Mouse (Mus musculus) heart, adult 8-10 months (tissue): ENCODE measurements around the gene Syn3. TPM values are rescaled to one million over a fixed set of nuclear protein-coding genes. Genes with fewer than 3 reads are reported as not detected.
"Not testable (repeated sequence)": the region's sequence is repeated elsewhere in the genome, so short reads cannot be mapped to it uniquely, and the experiment has no call there.

Experiments
- DNase-seq: peaks from one replicate; pipeline ENCODE4 v3.0.0; 2022; ENCODE audit warnings: low spot score
- total RNA-seq, 4 experiments: library from RNA; stranded (reverse); gene quantifications; 2 replicates each; pipeline ENCODE4 v1.2.4; 2022

The Syn3 gene
- total RNA-seq, 4 experiments from 2014 or later: 0.34 to 0.79 (median 0.47) TPM

DNA sequence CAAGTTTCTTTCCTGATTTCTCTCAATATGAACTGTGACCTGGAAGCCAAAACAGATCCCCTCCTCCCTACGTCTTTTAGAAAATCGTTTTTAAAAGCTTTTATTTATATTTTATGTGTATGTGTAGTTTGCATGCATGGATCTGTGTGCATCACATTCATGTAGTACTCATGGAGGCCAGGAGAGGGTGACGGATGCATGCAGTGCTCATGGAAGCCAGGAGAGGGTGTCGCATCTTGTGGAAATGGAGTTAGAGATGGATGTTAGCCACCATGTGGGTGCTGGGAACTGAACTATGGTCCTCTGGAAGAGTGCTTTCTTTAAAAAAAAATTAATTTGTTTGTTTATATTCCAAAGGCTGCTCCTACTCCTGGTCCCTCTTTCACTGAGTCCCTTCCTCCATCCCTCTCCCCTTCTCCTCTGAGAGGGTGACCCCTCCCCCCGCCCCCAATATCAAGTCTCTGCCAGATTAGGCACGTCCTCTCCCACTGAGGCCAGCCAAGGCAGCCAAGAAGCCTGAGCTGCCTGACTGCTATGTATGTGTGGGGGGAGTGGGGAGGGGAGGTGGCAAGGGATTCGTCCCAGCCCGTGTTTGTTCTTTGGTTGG, 442.3 kb downstream of the Syn3 start:
- DNase-seq: no peak

DNA sequence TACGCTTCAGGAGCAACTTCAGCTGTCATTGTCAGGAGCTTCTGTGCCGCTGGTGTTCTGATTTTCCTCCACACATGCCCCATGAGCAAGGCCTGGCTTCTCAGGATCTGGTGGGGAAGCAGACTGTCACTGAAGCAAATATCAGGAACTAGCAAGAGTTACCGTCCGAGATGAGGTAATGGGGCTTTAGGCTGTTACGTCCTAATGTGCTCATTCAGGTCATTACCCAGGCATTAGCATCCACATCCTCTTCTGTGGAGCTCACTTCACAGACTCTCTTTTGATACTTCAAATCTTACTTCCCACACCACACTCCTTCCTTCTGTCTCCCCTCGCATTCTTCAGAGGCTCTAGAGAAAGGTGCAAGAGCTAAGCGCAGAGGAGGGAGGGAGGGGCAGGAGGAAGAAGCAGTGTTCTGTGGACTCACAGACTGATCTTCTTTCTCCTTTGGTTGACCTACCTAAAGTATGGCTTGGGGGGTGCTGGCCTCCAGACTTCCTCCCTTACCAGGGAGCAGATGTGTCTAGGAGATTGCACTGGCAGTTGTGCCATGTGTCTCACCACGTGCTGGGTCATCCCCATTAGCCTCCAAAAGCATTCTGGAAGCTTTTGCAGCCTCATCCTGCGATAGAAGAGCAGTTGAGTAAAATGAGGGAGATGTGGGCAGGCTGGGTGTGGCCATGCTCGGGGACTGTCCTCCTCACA, 445.7 kb downstream of the Syn3 start:
- no peak for DNase-seq

DNA sequence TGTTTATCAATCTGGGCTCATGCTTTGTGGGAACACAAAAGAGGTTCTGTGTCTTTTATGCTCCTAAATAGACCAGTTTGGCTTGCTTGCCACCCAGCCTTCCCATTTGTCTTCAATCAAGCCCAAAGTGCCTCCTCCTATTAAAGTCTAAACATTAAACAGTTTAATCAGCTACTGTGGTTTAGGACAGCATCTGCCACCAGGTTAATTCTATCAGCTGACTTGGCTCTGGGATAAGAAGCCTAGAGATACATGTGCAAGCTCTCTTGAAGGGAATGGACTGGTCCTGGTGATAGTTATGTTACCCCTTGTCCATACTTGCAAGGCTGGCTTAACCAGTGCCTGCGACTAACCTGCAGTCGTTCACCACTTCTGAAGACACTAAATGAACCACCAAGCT, 448.2 kb downstream of the Syn3 start:
- no peak for DNase-seq

DNA sequence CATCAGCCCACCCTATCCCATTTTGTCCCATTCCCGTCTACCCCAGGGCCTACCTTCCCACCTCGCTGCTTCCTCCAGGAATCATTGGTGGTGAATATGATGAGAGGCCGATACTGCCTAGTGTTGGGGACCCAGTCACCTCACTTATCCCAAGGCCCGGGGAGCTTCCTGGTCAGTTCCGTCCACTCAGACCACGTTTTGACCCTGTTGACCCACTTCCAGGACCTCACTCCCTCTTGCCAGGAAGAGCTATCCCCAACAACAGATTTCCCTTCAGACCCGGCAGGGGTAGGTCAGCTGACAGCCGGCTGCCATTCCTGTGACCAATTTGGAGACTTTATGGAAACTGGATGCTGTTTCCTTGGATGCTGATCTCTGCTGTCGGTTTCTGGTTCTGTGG, 450.9 kb downstream of the Syn3 start:
- no peak for DNase-seq

DNA sequence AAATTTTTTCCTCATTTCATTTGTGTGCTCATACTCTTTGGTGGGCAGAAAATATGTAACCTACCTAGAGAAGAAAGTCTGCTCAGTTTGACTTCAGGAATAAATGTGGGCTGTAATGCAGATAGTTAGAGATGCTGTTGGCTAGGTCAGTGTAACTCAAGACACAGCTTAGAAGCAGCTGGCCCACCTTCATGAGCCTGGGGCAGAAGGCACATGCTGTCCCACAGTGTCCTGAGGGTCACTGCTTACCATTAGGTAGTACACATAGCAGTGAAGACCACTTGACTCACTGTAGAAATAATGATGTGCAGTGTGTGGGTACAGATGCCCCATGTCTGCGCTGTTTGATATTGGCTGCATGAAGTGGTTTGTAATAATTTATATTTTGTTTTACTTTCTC, 452.3 kb downstream of the Syn3 start:
- DNase-seq: no peak

DNA sequence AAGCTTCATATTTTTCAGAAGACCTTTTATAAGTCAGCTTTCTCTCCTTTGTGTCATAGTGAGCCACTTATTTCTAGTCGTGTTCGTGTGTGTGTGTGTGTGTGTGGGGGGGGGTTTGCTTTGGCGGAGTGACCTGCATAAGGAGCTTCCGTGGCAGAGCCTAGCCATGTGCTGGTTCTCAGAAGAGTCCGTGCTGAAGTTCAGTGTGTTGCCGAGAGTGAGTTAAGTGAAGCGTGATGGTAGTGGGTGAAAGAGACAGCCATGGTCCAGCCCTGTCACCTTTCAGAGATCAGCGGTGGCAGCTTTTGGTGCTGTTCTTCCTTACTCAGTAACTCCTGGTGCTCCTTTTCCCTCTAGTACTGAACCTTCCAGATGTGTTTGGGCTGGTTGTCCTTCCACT, 454.6 kb downstream of the Syn3 start:
- DNase-seq: no peak

DNA sequence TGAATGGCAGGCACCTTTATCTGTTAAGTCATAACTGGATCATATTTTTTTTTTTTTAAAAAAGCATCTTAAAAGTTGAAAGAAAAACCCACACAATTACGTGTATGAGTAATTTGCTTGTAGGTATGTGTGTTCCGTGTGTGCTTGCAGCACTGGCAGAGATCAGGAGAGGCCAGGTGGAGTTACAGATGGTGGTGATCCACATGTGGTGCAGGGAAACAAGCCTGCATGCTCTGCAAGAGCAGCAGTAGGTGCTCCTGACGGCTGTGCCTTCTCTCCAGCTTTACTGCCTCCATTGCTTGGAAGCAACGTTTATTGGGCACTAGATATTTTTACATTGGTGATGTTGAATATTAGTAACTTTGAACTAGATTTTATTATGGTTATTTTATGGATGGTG, 455.0 kb downstream of the Syn3 start:
- no peak for DNase-seq

DNA sequence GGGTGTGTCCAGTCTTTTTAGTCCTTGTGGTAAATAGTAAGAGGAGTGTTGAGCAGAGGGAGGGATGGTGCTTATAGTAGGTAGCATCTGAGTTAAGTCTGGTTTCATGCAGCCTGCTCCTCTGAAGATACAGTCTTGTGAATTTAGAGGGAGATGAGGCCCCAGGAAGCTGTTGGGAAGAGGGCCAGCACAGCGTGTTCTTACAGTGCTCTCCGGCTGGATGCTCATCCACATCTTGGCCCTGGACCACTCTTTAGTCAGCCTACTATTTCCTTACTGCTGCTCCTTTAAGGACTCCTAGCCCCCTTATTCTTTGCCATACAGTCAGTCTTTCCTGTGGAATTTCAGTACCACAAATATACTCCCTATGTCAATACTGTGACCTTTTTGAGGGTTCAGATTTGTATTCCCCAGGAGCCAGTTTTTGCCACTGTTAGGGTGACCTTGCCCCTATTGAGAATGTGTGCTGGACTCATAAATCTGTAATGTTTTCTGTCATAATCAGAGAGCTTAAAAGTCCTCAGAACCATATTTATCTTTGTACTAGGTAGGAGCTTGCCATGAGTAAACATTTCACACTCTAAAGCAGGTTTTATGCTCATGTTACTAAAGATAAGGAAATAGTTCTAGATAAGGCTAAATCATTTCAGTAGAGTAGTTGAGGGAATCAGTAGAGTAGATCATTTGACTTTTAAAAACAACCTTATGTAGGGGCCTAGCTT, 464.5 kb downstream of the Syn3 start:
- no peak for DNase-seq

DNA sequence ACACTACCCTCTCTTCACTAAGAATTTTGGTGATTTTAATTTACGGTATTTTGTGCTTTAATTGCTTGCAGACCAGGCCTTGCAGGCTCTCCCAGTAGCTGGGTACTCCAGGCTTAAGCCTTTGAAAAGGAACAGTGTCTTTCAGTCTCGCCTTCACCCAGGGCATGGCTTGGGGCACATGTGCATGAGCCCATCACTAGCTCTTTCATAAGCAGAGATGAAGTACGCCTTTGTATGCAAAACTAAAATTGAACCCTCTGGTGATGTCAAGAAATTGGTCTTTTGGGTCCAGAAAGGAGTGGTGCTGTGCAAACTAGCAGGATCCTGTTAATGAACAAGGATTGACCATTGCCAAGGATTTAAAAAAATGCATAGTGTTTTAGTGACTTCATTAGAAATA, 466.2 kb downstream of the Syn3 start:
- DNase-seq: no peak

DNA sequence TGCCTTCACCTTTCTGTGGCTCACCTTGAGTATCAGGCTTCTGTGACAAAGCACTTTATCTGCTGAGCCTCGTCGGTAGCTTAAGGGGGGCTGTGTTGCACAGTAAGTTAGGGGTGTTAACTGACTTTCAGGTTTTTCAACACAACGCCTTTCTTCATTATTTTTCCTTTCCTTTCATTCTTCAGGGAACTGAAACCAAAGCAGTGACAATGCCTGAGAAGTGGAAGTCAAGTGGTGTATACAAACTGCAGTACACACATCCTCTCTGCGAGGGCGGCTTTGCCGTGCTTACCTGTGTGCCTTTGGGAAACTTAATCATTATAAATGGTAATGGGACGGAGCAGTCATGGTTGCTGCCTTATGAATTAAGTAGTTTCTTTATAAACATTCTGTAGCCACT, 468.0 kb downstream of the Syn3 start:
- DNase-seq: no peak

DNA sequence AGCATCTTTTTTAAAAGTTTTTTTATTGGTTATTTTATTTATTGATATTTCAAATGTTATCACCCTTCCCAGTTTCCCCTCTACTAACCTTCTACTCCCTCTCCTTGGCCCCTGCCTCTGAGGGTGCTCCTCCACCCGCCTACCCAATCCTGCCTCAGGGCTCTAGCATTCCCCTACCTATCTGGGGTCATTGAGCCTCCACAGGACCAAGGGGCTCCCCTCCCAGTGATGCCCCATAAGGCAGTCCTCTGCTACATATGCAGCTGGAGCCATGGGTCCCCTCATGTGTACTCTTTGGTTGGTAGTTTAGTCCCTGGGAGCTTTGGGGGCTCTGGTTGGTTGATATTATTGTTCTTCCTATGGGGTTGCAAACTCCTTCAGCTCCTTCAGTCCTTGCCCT, 471.9 kb downstream of the Syn3 start:
- not testable (repeated sequence) for DNase-seq

DNA sequence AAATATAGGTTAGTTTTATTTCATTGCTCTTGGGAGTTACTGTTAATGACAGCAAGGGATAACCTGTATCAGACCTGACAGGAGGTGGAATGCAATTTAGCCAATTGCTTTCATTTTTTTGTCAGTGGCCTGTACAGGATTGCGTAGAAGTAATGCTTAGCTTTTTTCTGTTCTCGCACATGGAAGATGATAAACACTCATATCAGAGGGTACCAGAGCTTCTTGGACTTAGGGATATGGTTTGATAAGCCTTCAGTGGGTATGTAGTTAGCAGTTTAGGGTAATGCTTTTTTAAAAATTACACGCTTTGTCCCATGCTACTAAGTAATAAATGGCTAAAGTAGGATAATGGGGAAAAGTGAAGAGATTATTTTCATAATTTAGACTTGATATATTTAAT, 472.3 kb downstream of the Syn3 start:
- no peak for DNase-seq

DNA sequence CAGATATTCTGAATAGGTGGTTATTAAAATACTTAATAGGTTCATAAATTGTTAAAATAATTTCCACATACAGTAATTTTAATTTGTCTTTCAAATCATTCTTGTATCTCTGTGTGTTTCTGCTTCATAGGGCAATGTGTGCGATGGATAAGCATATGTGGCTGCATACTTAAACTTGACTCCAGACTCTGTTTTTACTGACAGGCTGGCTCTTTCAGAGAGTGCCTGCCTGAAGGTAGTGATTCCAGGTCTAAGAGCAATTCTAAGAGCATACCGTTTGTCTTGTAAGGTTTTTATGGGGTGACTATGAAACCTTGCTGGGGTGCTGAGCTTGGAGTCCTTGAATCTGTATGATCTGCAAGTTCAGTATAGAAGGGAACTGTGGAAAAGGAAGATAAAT, 472.8 kb downstream of the Syn3 start:
- no peak for DNase-seq

DNA sequence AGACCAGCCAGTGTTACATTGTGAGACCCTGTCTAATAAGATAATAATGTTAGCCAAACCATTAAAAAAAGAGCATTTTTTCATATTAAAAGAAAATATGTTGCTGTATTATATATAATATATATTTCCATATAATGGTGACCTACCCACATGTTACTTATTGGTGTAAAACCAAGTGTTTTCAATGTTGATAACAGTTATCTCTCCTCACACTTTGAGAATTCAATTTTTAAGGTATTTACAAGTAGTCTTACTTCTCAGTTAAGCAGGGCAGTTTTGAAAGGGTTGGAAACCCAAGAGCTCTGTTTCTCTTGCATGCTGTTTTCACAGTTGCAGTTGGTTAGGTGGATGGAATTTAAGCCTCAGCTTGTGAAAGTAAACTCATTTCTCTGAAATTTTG, 475.5 kb downstream of the Syn3 start:
- no peak for DNase-seq

DNA sequence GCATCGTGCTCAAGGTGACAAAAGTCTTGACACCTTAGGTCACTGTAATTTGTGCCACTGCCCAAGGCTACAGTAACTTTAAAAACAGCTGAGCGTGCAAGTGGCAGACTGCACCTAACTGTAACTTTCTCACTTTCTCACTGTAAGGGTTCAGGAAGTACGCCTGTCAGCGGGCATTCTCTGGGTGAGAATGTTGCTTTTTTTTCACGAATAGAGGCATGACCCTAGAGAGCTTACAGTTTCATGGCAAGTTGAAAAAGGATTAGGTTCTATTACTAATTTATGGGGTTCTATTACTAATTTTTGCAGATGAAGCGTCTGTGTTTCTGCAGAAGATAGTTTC, 476.3 kb downstream of the Syn3 start:
- DNase-seq: no peak

DNA sequence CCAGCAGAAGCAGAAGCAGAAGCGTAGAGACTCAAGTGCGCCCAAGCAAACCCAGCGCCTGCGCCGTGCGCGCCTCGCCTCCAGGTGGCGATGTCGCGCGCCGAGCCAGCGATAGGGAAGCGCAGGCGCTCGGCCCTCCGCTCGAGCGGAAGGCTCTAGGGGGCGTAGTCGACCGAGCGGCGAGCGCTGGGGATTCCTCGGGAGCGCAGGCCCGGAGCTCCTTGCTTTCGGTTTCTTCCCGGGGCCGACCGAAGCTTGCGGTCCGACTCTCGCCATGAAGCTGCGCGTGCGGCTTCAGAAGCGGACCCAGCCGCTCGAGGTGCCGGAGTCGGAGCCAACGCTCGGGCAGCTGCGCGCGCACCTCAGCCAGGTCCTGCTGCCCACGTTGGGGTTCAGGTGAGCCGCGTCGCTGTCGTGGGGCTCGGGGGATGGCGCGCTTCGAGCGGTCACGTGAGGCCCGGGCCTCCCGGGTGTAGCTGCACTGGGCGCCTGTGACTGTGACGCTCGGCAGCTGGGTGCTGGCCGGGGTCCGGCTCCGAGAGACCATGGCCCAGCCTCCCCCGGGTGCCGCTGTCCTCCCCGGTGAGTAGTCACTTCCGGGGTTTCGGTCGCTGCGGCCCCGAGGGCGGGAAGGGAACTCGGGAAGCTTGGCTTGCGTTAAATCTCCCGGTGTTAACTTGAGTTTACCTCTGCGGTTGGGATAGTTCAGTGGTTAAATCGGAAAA, 476.8 kb downstream of the Syn3 start, which contains the start of gene Fbxo7:
Gene Fbxo7 (plus strand): TSS at position 224 of the 725 bp plus-strand sequence.
- DNase-seq: peak; percentile 82

DNA sequence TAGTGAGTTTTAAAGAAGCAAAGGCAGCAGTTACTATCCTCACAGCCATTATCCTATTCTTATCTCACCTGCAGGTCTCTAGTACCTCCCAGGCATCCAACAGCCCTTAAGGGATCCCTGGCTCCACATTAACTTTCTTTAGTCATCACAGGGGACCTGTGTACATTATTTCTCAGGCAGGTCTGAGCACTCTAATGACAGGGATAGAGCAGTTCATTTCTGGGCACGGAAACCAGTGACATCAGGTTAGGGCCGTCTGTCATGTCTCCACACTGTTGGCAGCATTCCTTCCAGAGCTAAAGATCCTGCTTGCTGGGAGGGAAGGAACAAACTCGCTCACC, 477.3 kb downstream of the Syn3 start:
- DNase-seq: no peak

DNA sequence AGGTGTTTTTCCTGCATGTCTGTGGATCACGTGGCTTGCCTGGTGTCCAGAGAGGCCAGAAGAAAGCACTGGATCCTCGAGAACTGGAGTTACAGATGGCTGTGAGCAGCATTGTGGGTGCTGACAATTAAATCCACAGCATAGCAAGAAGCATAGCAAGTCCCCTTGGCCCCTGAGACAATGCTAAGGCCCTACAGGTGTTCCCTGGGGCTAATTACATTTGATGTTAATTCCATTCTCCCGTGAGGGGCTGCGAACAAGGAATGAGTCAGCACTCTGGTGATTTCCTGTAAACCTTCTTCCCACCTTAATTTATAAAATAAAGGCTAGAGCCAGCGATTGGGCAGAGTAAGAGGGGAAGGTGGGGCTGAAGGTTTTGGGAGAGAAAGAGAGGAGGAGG, 479.9 kb downstream of the Syn3 start:
- no peak for DNase-seq

DNA sequence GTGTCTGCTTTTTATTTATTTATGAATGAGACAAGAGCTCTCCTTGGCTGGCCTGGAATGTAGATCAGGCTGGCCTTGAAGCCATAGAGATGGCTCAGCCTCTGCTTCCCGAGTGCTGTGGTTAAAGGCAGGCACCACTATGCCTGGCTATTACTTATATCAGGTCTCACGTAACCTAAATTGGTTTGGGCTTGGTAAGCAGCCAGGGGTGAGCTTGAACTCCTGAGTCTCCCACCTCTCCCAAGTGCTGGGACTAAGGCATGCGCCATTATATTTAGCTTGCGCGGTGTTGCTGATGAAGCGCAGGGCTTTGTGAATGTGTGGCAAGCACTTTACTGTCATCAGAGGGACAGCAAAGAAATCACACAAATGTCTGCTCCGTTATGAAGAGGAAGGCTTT, 480.9 kb downstream of the Syn3 start:
- no peak for DNase-seq

DNA sequence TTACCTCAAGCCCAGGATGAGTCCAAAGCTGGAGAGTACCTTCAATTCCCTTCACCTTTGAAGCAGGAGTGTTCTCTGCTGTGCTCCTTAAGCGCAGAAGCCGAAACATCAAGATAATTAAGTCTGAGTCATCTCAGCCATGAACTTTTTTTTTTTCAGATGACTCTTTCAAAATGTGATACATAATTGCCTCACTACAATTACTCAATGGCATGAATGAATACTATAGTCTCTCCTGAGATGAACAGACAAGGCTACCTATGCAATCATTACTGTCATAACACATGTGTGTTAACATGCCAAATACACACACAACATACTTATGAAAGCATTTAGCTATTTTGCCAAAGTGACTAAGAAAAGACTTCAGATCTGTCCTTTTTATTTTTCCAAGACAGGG, 486.9 kb downstream of the Syn3 start, which contains the start of gene Bpifc:
Gene Bpifc (minus strand): TSS at position 115 of the 400 bp plus-strand sequence.
- DNase-seq: no peak

DNA sequence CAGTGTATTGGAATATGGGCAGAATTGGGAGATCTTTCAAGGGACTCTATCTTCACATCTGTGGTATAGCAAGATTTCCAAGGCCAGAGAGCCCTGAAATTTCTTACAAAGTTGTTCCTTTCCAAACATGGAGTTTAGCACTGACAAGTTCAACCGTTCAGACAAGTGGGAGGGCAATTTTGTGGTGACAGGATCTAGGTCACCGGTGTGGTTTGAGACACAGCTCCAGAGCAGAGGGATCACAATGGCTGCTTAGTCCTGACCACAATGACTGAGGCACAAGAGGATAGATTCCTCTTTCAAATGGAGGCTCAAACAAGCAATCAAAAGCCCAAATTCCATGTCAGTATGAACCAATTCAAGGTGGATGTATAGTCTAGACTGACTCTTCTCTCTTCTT, 487.5 kb downstream of the Syn3 start:
- DNase-seq: no peak

DNA sequence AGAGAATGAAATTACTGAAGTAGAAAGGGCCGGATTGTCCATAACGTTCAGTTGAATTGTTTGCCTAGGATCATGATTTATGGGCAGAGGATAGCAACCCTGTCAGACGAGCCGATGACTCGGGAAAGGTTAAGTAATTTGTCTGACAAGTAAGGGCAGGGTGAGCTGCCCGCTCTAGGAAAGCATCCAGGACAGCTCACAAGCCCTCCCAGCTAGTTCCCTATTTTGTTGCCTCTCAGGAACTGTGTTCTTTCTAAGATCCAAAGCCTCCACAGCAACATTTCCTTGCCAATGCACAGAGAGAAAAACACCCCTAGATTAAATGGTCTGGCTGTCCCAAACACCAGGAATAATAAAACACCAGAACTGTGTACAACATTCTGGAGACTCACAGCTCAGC, 488.1 kb downstream of the Syn3 start:
- DNase-seq: no peak

DNA sequence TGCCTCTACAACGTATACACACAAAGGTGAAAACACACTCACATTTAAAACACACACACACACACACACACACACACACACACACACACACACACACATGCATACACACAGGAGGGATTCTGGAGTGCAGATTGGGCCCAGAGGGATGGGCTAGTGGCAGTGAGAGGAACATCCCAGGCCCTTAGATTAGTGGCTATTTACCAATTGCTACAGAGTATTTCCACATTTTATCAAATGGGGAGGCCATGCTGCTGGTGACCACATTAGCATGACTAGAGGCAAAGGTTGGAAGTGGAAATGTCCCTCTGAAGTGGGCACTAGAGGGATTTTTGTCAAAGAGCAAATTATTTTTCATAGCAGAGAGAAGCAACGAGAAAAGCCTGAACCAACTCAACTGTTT, 489.0 kb downstream of the Syn3 start:
- no peak for DNase-seq
